Mouse (Mus musculus) kidney, adult 8-10 months (tissue): ENCODE measurements around the gene 2310061I04Rik.

ENCODE experiments used
- DNase-seq, 2 experiments: peaks; one replicate each; pipeline ENCODE4 v3.0.0; 2022

Gene 2310061I04Rik

GRCm38 (mm10) chr17:35869346-35870067 is 27.7 kb downstream of the 2310061I04Rik start:
- DNase-seq, result peak in 1 of 2 experiments; percentile 36

- no peak for DNase-seq
Observed at GRCm38 (mm10) chr17:35868961-35869345, 28.3 kb downstream of the 2310061I04Rik start.

- no peak for DNase-seq
Observed at GRCm38 (mm10) chr17:35868165-35868820, 28.9 kb downstream of the 2310061I04Rik start.

- DNase-seq, result peak in 1 of 2 experiments; percentile 41
Observed at GRCm38 (mm10) chr17:35866911-35867890, 30.0 kb downstream of the 2310061I04Rik start.

- DNase-seq, result no peak
Observed at GRCm38 (mm10) chr17:35866281-35866831, 30.9 kb downstream of the 2310061I04Rik start.

GRCm38 (mm10) chr17:35865481-35866280 is 31.6 kb downstream of the 2310061I04Rik start, which contains the start of gene Ppp1r18:
Gene Ppp1r18 (plus strand): TSS chr17:35865593.
- DNase-seq, result peak in 1 of 2 experiments; percentile 41

GRCm38 (mm10) chr17:35864832-35865353 is 32.3 kb downstream of the 2310061I04Rik start:
- no peak for DNase-seq

GRCm38 (mm10) chr17:35861198-35861857 is 35.9 kb downstream of the 2310061I04Rik start, which contains the start of gene Nrm:
Gene Nrm (plus strand): TSS chr17:35861318.
- DNase-seq, result peak; percentile 81 to 89

GRCm38 (mm10) chr17:35860831-35861197 is 36.4 kb downstream of the 2310061I04Rik start:
- DNase-seq, result no peak

GRCm38 (mm10) chr17:35859835-35860234 is 37.4 kb downstream of the 2310061I04Rik start:
- no peak for DNase-seq

GRCm38 (mm10) chr17:35859371-35859770 is 37.9 kb downstream of the 2310061I04Rik start:
- DNase-seq, result no peak

GRCm38 (mm10) chr17:35850974-35851373 is 46.3 kb downstream of the 2310061I04Rik start:
- DNase-seq, result no peak

- DNase-seq, result no peak
Observed at GRCm38 (mm10) chr17:35848112-35848511, 49.1 kb downstream of the 2310061I04Rik start.

GRCm38 (mm10) chr17:35843514-35843913 is 53.7 kb downstream of the 2310061I04Rik start:
- no peak for DNase-seq
